Mouse (Mus musculus): ENCODE results near the gene Ank2.

DNA sequence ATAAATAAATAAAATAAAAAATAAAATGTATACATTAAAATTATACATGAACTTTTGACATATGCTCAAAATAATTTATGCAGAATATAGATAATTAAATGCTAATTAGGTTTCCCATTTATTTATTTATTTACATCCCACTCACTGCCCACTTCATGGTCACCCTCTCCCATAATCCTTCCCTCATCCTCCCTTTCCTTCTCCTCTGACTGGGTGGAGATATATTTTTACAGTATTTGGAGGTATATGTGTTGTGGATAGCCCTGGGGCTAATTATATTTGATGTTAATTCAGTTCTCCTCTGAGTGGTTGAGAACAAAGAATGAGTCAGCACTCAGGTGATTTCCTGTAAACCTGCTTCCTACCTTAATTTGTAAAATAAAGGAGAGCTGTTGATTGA, 582.8 kb downstream of the Ank2 start:
- no peak for TF ChIP-seq EP300 (IDR thresholded peaks at IDR 0.05; ENCODE audit: insufficient read depth, low read depth, low read length)
- TF ChIP-seq CTCF (IDR thresholded peaks at IDR 0.05): no peak
- no peak for TF ChIP-seq POLR2A (IDR thresholded peaks at IDR 0.05; ENCODE audit: insufficient read depth, low read depth, low read length)

All from heart, adult 2 months (tissue).